Mouse (Mus musculus) hindbrain, embryonic 12.5 days (tissue): ENCODE results near the gene Smc1b. TPM values are rescaled to one million over a fixed set of nuclear protein-coding genes. Genes with fewer than 3 reads are reported as not detected.
A peak's percentile ranks its signal among the peaks of the same experiment; 100 is the strongest.

ENCODE experiments used
- ATAC-seq: fragments of 200-750 bp; cut with Nextera tagmentation; 2 replicates; pipeline ENCODE4 v1.8.0; 2017; ENCODE audit warnings: moderate TSS enrichment; ENCODE audit not compliant: low FRiP score
- H3K27ac ChIP-seq: fragments of 300-500 bp; sonication (generic); 2 replicates; pipeline ENCODE4 v1.5.1; 2016; ENCODE audit warnings: mild to moderate bottlenecking
- H3K27me3 ChIP-seq: fragments of 300-500 bp; sonication (generic); 2 replicates; pipeline ENCODE4 v1.6.1; 2016; ENCODE audit warnings: mild to moderate bottlenecking
- H3K36me3 ChIP-seq: fragments of 300-500 bp; sonication (generic); 2 replicates; pipeline ENCODE4 v1.6.1; 2016; ENCODE audit warnings: mild to moderate bottlenecking
- H3K4me1 ChIP-seq: fragments of 300-500 bp; sonication (generic); 2 replicates; pipeline ENCODE4 v1.6.1; 2016
- H3K4me2 ChIP-seq: fragments of 300-500 bp; sonication (generic); replicated peaks from 2 replicates; pipeline ENCODE4 v1.6.1; 2016; ENCODE audit warnings: mild to moderate bottlenecking
- H3K4me3 ChIP-seq: fragments of 300-500 bp; sonication (generic); 2 replicates; pipeline ENCODE4 v1.5.1; 2016; ENCODE audit warnings: mild to moderate bottlenecking
- H3K9ac ChIP-seq: fragments of 300-500 bp; sonication (generic); 2 replicates; pipeline ENCODE4 v1.6.1; 2016; ENCODE audit warnings: mild to moderate bottlenecking, moderate library complexity
- H3K9me3 ChIP-seq: fragments of 300-500 bp; sonication (generic); replicated peaks from 2 replicates; pipeline ENCODE4 v1.6.1; 2016; ENCODE audit warnings: mild to moderate bottlenecking
- WGBS: fragments of 180-500 bp; shearing (Covaris S2); methylation state at CpG from one replicate; pipeline ENCODE4 v1.1.7; 2016; 5-methylcytosine and 5-hydroxymethylcytosine counted together
- polyA plus RNA-seq: library from polyadenylated mRNA; unstranded; fragments of >200 nt; fragmentation: Nextera tagmentation; extraction: Ambion mirVana; gene quantifications from 2 replicates; pipeline ENCODE4 v1.2.1, GENCODE M21; 2016

Gene Smc1b
- polyA plus RNA-seq, 1 experiment from 2014 or later = 0.28 TPM

- H3K27ac ChIP-seq = no peak overlapping the region
- no peaks in the 10 kb centered on the region for H3K27me3 ChIP-seq
- no peak overlapping the region for H3K4me2 ChIP-seq
- no peak overlapping the region for H3K4me3 ChIP-seq
- H3K4me1 ChIP-seq = peaks cover 10% of the 10 kb centered on the region
- no peak for ATAC-seq
- H3K36me3 ChIP-seq = no peaks in the 10 kb centered on the region
- no peaks in the 10 kb centered on the region for H3K9me3 ChIP-seq
- no peak overlapping the region for H3K9ac ChIP-seq
Observed at GRCm38 (mm10) chr15:85161416-85161815, 29.7 kb upstream of the Smc1b start.

DNA sequence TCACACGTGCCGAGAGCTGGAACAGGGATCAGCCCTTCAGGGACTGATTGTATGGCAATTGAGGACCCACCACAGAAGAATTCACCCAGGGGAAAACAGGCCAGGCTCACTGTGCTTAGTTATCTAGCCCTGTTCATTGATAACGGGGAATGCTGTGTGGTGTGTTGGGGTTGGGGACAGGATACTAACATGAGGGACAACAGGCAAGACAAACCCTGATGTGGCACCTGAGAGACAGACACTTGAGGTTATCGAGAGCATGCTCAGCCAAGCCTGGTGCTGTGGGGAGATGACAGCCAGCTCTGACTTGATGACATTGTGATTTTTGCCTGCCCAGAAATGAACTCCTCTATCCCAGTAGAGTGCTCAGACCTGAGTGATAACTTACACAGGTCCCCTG, 24.4 kb upstream of the Smc1b start:
- no peak overlapping the region for H3K4me3 ChIP-seq
- ATAC-seq = no peak
- no peaks in the 10 kb centered on the region for H3K9me3 ChIP-seq
- no peak overlapping the region for H3K4me2 ChIP-seq
- no peaks in the 10 kb centered on the region for H3K4me1 ChIP-seq
- H3K9ac ChIP-seq = no peak overlapping the region
- no peak overlapping the region for H3K27ac ChIP-seq
- 74% methylated on average over 4 of the region's 4 CpGs for WGBS
- no peaks in the 10 kb centered on the region for H3K36me3 ChIP-seq
- no peaks in the 10 kb centered on the region for H3K27me3 ChIP-seq

- no peaks in the 10 kb centered on the region for H3K36me3 ChIP-seq
Observed at GRCm38 (mm10) chr15:85154091-85154490, 22.3 kb upstream of the Smc1b start.

DNA sequence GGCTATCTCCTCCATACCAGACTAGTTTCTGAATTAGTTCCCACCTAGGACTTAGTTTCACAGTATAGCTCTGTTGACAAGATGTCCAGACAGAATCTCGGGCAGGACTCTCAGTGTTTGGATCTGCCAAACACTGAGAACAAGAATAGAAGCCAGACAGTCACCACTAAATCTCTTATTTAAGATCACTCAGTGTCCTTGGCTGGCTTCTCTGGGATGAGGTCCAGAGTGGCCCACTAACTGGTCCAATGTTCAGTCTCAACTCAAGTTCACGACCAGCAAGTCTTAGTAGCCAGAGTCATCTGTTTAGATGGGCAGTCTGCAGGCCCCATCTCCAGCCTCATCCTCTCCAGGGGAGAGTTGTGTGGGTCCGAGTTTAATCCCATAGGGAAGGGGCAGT, 20.8 kb upstream of the Smc1b start:
- H3K27ac ChIP-seq = no peak overlapping the region
- H3K4me1 ChIP-seq = no peaks in the 10 kb centered on the region
- no peak overlapping the region for H3K4me3 ChIP-seq
- H3K9me3 ChIP-seq = no peaks in the 10 kb centered on the region
- ATAC-seq = no peak
- H3K4me2 ChIP-seq = no peak overlapping the region
- 79% methylated on average over 3 of the region's 3 CpGs for WGBS
- no peak overlapping the region for H3K9ac ChIP-seq
- no peaks in the 10 kb centered on the region for H3K36me3 ChIP-seq
- H3K27me3 ChIP-seq = 0 out of 2 replicates have a peak, but pooled peaks cover 4% of the 10 kb centered on the region

More at GRCm38 (mm10) chr15:85154091-85154490, 22.3 kb upstream of the Smc1b start:
- no peaks in the 10 kb centered on the region for H3K9me3 ChIP-seq
- 0 out of 2 replicates have a peak, but pooled peaks cover 4% of the 10 kb centered on the region for H3K27me3 ChIP-seq
- H3K9ac ChIP-seq = no peak overlapping the region
- ATAC-seq = no peak
- WGBS = 94% methylated on average over 3 of the region's 3 CpGs
- no peak overlapping the region for H3K27ac ChIP-seq
- no peak overlapping the region for H3K4me2 ChIP-seq
- H3K4me1 ChIP-seq = no peaks in the 10 kb centered on the region
- H3K4me3 ChIP-seq = no peak overlapping the region

GRCm38 (mm10) chr15:85151433-85151918, 19.7 kb upstream of the Smc1b start:
- no peak overlapping the region for H3K4me3 ChIP-seq
- no peaks in the 10 kb centered on the region for H3K9me3 ChIP-seq
- no peaks in the 10 kb centered on the region for H3K4me1 ChIP-seq
- no peak overlapping the region for H3K4me2 ChIP-seq
- no peak overlapping the region for H3K9ac ChIP-seq
- 30% methylated on average over 13 of the region's 13 CpGs for WGBS
- H3K36me3 ChIP-seq = no peaks in the 10 kb centered on the region
- 0 out of 2 replicates have a peak, but pooled peaks cover 4% of the 10 kb centered on the region for H3K27me3 ChIP-seq
- 0 out of 2 replicates have a peak, but pooled peaks have one; percentile 22 for ATAC-seq
- no peak overlapping the region for H3K27ac ChIP-seq

- Histone ChIP-seq H3K4me1 (0 out of 2 replicates have a peak, but pooled peaks cover 5% of the 10 kb centered on the region), H3K27ac (no peak overlapping the region), H3K27me3 (no peaks in the 10 kb centered on the region), H3K4me2 (no peak overlapping the region), H3K9ac (no peak overlapping the region), H3K9me3 (no peaks in the 10 kb centered on the region), H3K36me3 (no peaks in the 10 kb centered on the region), H3K4me3 (no peak overlapping the region)
- WGBS = 91% methylated on average over 5 of the region's 5 CpGs
- ATAC-seq = no peak
Observed at GRCm38 (mm10) chr15:85144249-85144648, 12.5 kb upstream of the Smc1b start.

GRCm38 (mm10) chr15:85143747-85144146, 12.0 kb upstream of the Smc1b start:
- H3K9me3 ChIP-seq = no peaks in the 10 kb centered on the region
- WGBS = 92% methylated on average over 1 of the region's 1 CpGs
- no peaks in the 10 kb centered on the region for H3K36me3 ChIP-seq
- H3K4me2 ChIP-seq = no peak overlapping the region
- no peak overlapping the region for H3K9ac ChIP-seq
- ATAC-seq = no peak
- no peaks in the 10 kb centered on the region for H3K27me3 ChIP-seq
- no peak overlapping the region for H3K4me3 ChIP-seq
- 0 out of 2 replicates have a peak, but pooled peaks cover 5% of the 10 kb centered on the region for H3K4me1 ChIP-seq
- no peak overlapping the region for H3K27ac ChIP-seq

GRCm38 (mm10) chr15:85143161-85143560, 11.4 kb upstream of the Smc1b start:
- H3K9ac ChIP-seq = no peak overlapping the region
- no peak overlapping the region for H3K4me2 ChIP-seq
- no peak overlapping the region for H3K4me3 ChIP-seq
- no peak overlapping the region for H3K27ac ChIP-seq
- 84% methylated on average over 11 of the region's 11 CpGs for WGBS
- no peaks in the 10 kb centered on the region for H3K9me3 ChIP-seq
- no peaks in the 10 kb centered on the region for H3K27me3 ChIP-seq
- ATAC-seq = no peak
- H3K36me3 ChIP-seq = no peaks in the 10 kb centered on the region
- H3K4me1 ChIP-seq = 0 out of 2 replicates have a peak, but pooled peaks cover 5% of the 10 kb centered on the region

DNA sequence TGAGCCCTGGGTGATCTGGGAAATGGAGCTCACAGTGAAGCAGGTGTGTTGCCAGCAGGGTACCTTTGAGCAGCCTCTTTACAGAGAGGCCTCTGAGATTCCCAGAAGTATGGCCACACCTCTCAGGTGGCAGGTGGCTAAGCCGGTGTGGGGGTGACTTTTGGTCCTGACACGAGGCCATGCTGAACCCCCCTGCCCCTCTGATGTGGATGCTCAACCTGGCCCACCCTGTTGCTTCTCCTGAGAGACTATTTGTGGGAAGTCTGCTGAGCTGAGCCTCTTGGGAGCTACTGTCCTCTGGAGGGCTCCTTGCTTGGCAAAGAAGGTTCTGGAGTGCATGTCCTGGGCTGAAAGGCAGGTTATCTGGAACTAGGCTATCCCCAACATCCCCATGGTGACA, 10.7 kb upstream of the Smc1b start:
- WGBS = 79% methylated on average over 2 of the region's 2 CpGs

GRCm38 (mm10) chr15:85141290-85141689, 9.5 kb upstream of the Smc1b start:
- H3K4me1 ChIP-seq = 0 out of 2 replicates have a peak, but pooled peaks cover 5% of the 10 kb centered on the region
- WGBS = 85% methylated on average over 10 of the region's 10 CpGs
- no peaks in the 10 kb centered on the region for H3K36me3 ChIP-seq
- no peak overlapping the region for H3K9ac ChIP-seq
- H3K27me3 ChIP-seq = no peaks in the 10 kb centered on the region
- H3K4me3 ChIP-seq = no peak overlapping the region
- H3K4me2 ChIP-seq = no peak overlapping the region
- no peak for ATAC-seq
- no peaks in the 10 kb centered on the region for H3K9me3 ChIP-seq
- H3K27ac ChIP-seq = no peak overlapping the region

More for the DNA sequence above, 10.7 kb upstream of the Smc1b start:
- Histone ChIP-seq H3K9me3 (no peaks in the 10 kb centered on the region), H3K9ac (no peak overlapping the region), H3K36me3 (no peaks in the 10 kb centered on the region), H3K27ac (no peak overlapping the region), H3K4me1 (0 out of 2 replicates have a peak, but pooled peaks cover 5% of the 10 kb centered on the region), H3K4me2 (no peak overlapping the region), H3K27me3 (no peaks in the 10 kb centered on the region), H3K4me3 (no peak overlapping the region)
- no peak for ATAC-seq

GRCm38 (mm10) chr15:85135143-85135542, 3.4 kb upstream of the Smc1b start:
- ATAC-seq = no peak
- no peak overlapping the region for H3K9ac ChIP-seq

DNA sequence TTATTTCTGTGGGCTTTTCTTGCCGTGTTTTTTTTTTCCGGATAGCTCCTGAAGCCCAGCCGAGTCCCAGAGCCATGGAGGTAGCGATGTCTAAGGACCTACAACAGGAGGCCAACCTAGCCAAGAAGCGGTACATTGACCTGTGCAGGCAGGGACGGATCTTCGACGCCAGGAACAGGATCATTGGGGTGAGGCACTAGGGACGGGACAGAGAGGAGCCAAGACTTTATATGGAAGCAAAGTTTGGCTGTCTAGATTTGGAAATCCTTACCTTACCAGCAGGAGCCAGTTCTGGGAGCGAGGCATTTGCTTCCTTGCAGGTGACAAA, 393 bp upstream of the Smc1b start:
- H3K4me1 ChIP-seq = peaks cover 9% of the 10 kb centered on the region
- H3K27me3 ChIP-seq = peaks cover 13% of the 10 kb centered on the region
- H3K9me3 ChIP-seq = no peaks in the 10 kb centered on the region; the same call in 1 of the 2 replicates
- 0 out of 2 replicates have a peak, but pooled peaks have one; percentile 29 for ATAC-seq
- peak overlapping the region; percentile 55 for H3K4me2 ChIP-seq
- no peaks in the 10 kb centered on the region for H3K36me3 ChIP-seq
- 26% methylated on average over 10 of the region's 10 CpGs for WGBS
- H3K4me3 ChIP-seq = peak overlapping the region; percentile 22
- H3K9ac ChIP-seq = no peak overlapping the region
- no peak overlapping the region for H3K27ac ChIP-seq

More at GRCm38 (mm10) chr15:85135143-85135542, 3.4 kb upstream of the Smc1b start:
- no peaks in the 10 kb centered on the region; the same call in 1 of the 2 replicates for H3K9me3 ChIP-seq
- peaks cover 9% of the 10 kb centered on the region for H3K4me1 ChIP-seq
- WGBS = 38% methylated on average over 9 of the region's 9 CpGs
- H3K27ac ChIP-seq = no peak overlapping the region
- H3K36me3 ChIP-seq = no peaks in the 10 kb centered on the region
- no peak overlapping the region for H3K4me3 ChIP-seq
- no peak overlapping the region for H3K4me2 ChIP-seq
- peaks cover 13% of the 10 kb centered on the region for H3K27me3 ChIP-seq

DNA sequence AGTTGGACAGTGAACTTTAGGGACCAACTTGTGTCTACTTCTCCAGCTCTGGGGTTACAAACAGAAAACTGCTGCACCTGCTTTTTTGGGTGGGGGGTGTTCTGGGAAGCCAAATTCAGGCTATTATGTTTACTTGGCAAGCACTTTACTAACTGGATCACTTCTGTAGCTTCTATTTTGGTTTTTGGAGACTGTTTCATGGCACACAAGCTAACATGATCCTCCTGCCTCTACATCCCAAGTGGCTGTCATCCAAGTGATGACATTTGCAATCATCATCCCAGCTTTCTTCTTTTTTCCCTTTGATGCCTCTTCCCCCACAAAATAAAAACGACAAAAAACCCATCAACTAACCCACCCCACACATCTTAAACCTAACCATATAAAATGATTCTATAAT, 46.1 kb downstream of the Smc1b start:
- H3K4me1 ChIP-seq = no peaks in the 10 kb centered on the region
- ATAC-seq = no peak
- no peak overlapping the region for H3K9ac ChIP-seq
- no peak overlapping the region for H3K27ac ChIP-seq
- H3K36me3 ChIP-seq = no peaks in the 10 kb centered on the region
- H3K27me3 ChIP-seq = no peaks in the 10 kb centered on the region
- 79% methylated on average over 1 of the region's 1 CpGs for WGBS
- H3K9me3 ChIP-seq = no peaks in the 10 kb centered on the region
- no peak overlapping the region for H3K4me3 ChIP-seq
- H3K4me2 ChIP-seq = no peak overlapping the region
